Mouse (Mus musculus): ENCODE data around the gene Prss57.

The Prss57 gene

GRCm38 (mm10) chr10:79790861-79791260 is at the start of gene Prss57:
TSS of gene Prss57 (minus strand) at chr10:79790961.
- 84% methylated on average over 4 of the region's 4 CpGs for WGBS

GRCm38 (mm10) chr10:79840091-79840490 is 49.3 kb upstream of the Prss57 start:
- WGBS: 95% methylated on average over 3 of the region's 3 CpGs

GRCm38 (mm10) chr10:79838151-79838550 is 47.4 kb upstream of the Prss57 start:
- WGBS: 79% methylated on average over 2 of the region's 2 CpGs

- 92% methylated on average over 3 of the region's 3 CpGs for WGBS
Observed at GRCm38 (mm10) chr10:79836918-79837317, 46.2 kb upstream of the Prss57 start.

- WGBS: 20% methylated on average over 9 of the region's 9 CpGs
Observed at GRCm38 (mm10) chr10:79834769-79835398, 44.1 kb upstream of the Prss57 start.

GRCm38 (mm10) chr10:79832786-79833181 is 42.0 kb upstream of the Prss57 start:
- 87% methylated on average over 9 of the region's 9 CpGs for WGBS

- WGBS: 65% methylated on average over 7 of the region's 7 CpGs
Observed at GRCm38 (mm10) chr10:79832026-79832785, 41.4 kb upstream of the Prss57 start.

GRCm38 (mm10) chr10:79831583-79831982 is 40.8 kb upstream of the Prss57 start:
- WGBS: 90% methylated on average over 3 of the region's 3 CpGs

- WGBS: 69% methylated on average over 6 of the region's 6 CpGs
Observed at GRCm38 (mm10) chr10:79824413-79824812, 33.7 kb upstream of the Prss57 start.

GRCm38 (mm10) chr10:79823011-79823410 is 32.2 kb upstream of the Prss57 start:
- 80% methylated on average over 6 of the region's 6 CpGs for WGBS

GRCm38 (mm10) chr10:79822372-79822771 is 31.6 kb upstream of the Prss57 start:
- 35% methylated on average over 17 of the region's 17 CpGs for WGBS

GRCm38 (mm10) chr10:79821731-79822130 is 31.0 kb upstream of the Prss57 start:
- 84% methylated on average over 12 of the region's 12 CpGs for WGBS

- WGBS: 73% methylated on average over 11 of the region's 11 CpGs
Observed at GRCm38 (mm10) chr10:79820782-79821181, 30.0 kb upstream of the Prss57 start, which contains the start of gene Misp. TSS of gene Misp (plus strand) at chr10:79820989.

- 86% methylated on average over 8 of the region's 8 CpGs for WGBS
Observed at GRCm38 (mm10) chr10:79820277-79820676, 29.5 kb upstream of the Prss57 start.

- 90% methylated on average over 17 of the region's 17 CpGs for WGBS
Observed at GRCm38 (mm10) chr10:79819606-79820005, 28.8 kb upstream of the Prss57 start.

GRCm38 (mm10) chr10:79818225-79818624 is 27.5 kb upstream of the Prss57 start:
- 61% methylated on average over 4 of the region's 4 CpGs for WGBS

- WGBS: 74% methylated on average over 2 of the region's 2 CpGs
Observed at GRCm38 (mm10) chr10:79817111-79817510, 26.4 kb upstream of the Prss57 start.

GRCm38 (mm10) chr10:79815671-79816494 is 25.1 kb upstream of the Prss57 start:
- WGBS: 85% methylated on average over 12 of the region's 12 CpGs

- WGBS: 89% methylated on average over 5 of the region's 5 CpGs
Observed at GRCm38 (mm10) chr10:79814271-79814842, 23.6 kb upstream of the Prss57 start.

- WGBS: 31% methylated on average over 15 of the region's 15 CpGs
Observed at GRCm38 (mm10) chr10:79811736-79812637, 21.2 kb upstream of the Prss57 start.

GRCm38 (mm10) chr10:79808728-79809127 is 18.0 kb upstream of the Prss57 start:
- WGBS: 73% methylated on average over 11 of the region's 11 CpGs

Data from cerebral cortex, adult 2 months (tissue).